Mouse (Mus musculus): ENCODE measurements around the gene Gm12355.

Gm12355 gene

GRCm38 (mm10) chr11:98582551-98583264, 42.8 kb downstream of the Gm12355 start:
- in situ Hi-C loops (cut with MseI, MboI), result no loop called here

GRCm38 (mm10) chr11:98582030-98582388, 43.5 kb downstream of the Gm12355 start:
- in situ Hi-C loops (cut with MseI, MboI), result no loop called here

- in situ Hi-C loops (cut with MseI, MboI), result no loop called here
Measured at GRCm38 (mm10) chr11:98581286-98582029, 44.0 kb downstream of the Gm12355 start.

GRCm38 (mm10) chr11:98580301-98581121, 45.0 kb downstream of the Gm12355 start:
- in situ Hi-C loops (cut with MseI, MboI), result no loop called here

GRCm38 (mm10) chr11:98577776-98578175, 47.7 kb downstream of the Gm12355 start:
- in situ Hi-C loops (cut with MseI, MboI), result no loop called here

Data from mouse trophoblast stem cell (cell line).